In the genomic region with DNA sequence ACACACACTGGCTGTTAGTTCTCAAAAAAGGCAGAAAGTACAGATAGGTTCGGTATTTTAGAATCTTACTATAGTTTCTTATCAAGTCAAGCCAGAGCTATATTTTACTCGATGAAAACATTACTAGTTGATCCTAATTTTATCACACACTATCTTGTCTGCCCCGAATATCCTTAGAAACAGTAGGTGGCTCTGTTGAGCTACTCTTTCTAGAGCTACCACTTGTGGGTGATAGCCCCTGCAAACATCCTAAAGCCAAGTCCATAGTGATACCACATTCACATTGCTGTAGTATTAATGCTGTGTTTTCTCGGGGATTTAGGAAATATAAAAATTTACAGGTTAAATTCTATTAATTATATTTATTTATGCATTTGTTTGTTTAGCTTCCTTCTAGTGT, we compare ENCODE assay signal across 14 mouse cellular contexts.
DNase-seq lines count a peak whose midpoint lies in the region; ATAC-seq lines count a peak whose summit lies in the region.
"Had no signal": no experiment of that assay in that cellular context is flagged by ENCODE, and none has a peak within 500 bp of the region (broad histone marks: within the 10 kb centered on the region; RNA-seq: fewer than 3 reads in every experiment).

No protein-coding gene starts in this region.

- no peaks in the 10 kb centered on the region for H3K36me3 ChIP-seq in hindbrain, embryonic 14.5 days (replicated peaks; ENCODE audit: control insufficient read depth, insufficient read depth)
- no peaks in the 10 kb centered on the region for H3K36me3 ChIP-seq in hindbrain, embryonic 10.5 days
- H3K36me3 ChIP-seq in midbrain, embryonic 14.5 days (ENCODE audit: control insufficient read depth, insufficient read depth, low read length): no peaks in the 10 kb centered on the region
- no peaks in the 10 kb centered on the region for H3K36me3 ChIP-seq in midbrain, embryonic 11.5 days (ENCODE audit: control insufficient read depth, insufficient read depth, low read length)
- H3K36me3 ChIP-seq in limb, embryonic 10.5 days: no peaks in the 10 kb centered on the region
- H3K36me3 ChIP-seq: liver, embryonic 15.5 days; neural tube, embryonic 12.5 days; stomach, embryonic 15.5 days had no signal

- H3K27ac ChIP-seq in hindbrain, embryonic 14.5 days: no peak overlapping the region
- H3K27ac ChIP-seq in hindbrain, embryonic 10.5 days: no peak overlapping the region
- no peak overlapping the region for H3K27ac ChIP-seq in midbrain, embryonic 14.5 days (replicated peaks; ENCODE audit: low read depth, low read length)
- no peak overlapping the region for H3K27ac ChIP-seq in midbrain, embryonic 11.5 days (ENCODE audit: low read depth, low read length)
- H3K27ac ChIP-seq in limb, embryonic 10.5 days: no peak overlapping the region
- H3K27ac ChIP-seq: liver, embryonic 15.5 days; neural tube, embryonic 12.5 days; stomach, embryonic 15.5 days had no signal

- H3K9me3 ChIP-seq in hindbrain, embryonic 14.5 days (ENCODE audit: control insufficient read depth, low read length): no peaks in the 10 kb centered on the region
- no peaks in the 10 kb centered on the region for H3K9me3 ChIP-seq in hindbrain, embryonic 10.5 days
- no peaks in the 10 kb centered on the region for H3K9me3 ChIP-seq in midbrain, embryonic 14.5 days (ENCODE audit: control insufficient read depth, low read length)
- no peaks in the 10 kb centered on the region for H3K9me3 ChIP-seq in midbrain, embryonic 11.5 days (ENCODE audit: control insufficient read depth, low read length)
- no peaks in the 10 kb centered on the region for H3K9me3 ChIP-seq in limb, embryonic 10.5 days (replicated peaks)
- H3K9me3 ChIP-seq: liver, embryonic 15.5 days; neural tube, embryonic 12.5 days; stomach, embryonic 15.5 days had no signal

- DNase-seq in hindbrain, embryonic 14.5 days (ENCODE audit: low spot score): peak; percentile 46
- DNase-seq in hindbrain, embryonic 10.5 days (ENCODE audit: low spot score): no peak
- peak; percentile 50 for DNase-seq in midbrain, embryonic 14.5 days
- no peak for DNase-seq in midbrain, embryonic 11.5 days (ENCODE audit: low spot score, missing footprints)
- peak; percentile 14 for DNase-seq in ZHBTc4 (ENCODE audit: low read depth, low spot score)
- no peak for DNase-seq in limb, embryonic 10.5 days (ENCODE audit: low spot score)
- DNase-seq in thymus, postnatal 0 days (ENCODE audit: low spot score): no peak
- DNase-seq: heart, postnatal 4 days; kidney, postnatal 14 days; right cerebral cortex, postnatal 14 days had no signal

- ATAC-seq in hindbrain, embryonic 14.5 days (ENCODE audit: low FRiP score): no peak
- no peak for ATAC-seq in midbrain, embryonic 14.5 days (ENCODE audit: low FRiP score, low TSS enrichment)
- ATAC-seq in midbrain, embryonic 11.5 days (ENCODE audit: low FRiP score): no peak
- ATAC-seq: forebrain, embryonic 16.5 days had no signal

- 57% methylated on average over 4 of the region's 4 CpGs for WGBS in hindbrain, embryonic 14.5 days
- WGBS in hindbrain, embryonic 10.5 days: 53% methylated on average over 4 of the region's 4 CpGs
- 43% methylated on average over 4 of the region's 4 CpGs for WGBS in midbrain, embryonic 14.5 days
- 40% methylated on average over 4 of the region's 4 CpGs for WGBS in midbrain, embryonic 11.5 days
- WGBS in limb, embryonic 10.5 days: 43% methylated on average over 4 of the region's 4 CpGs

- H3K4me1 ChIP-seq in hindbrain, embryonic 14.5 days (replicated peaks; ENCODE audit: control insufficient read depth, insufficient read depth, low read length): no peaks in the 10 kb centered on the region
- H3K4me1 ChIP-seq in hindbrain, embryonic 10.5 days (replicated peaks): no peaks in the 10 kb centered on the region
- no peaks in the 10 kb centered on the region for H3K4me1 ChIP-seq in midbrain, embryonic 14.5 days (ENCODE audit: control insufficient read depth, insufficient read depth, low read length)
- no peaks in the 10 kb centered on the region for H3K4me1 ChIP-seq in midbrain, embryonic 11.5 days (ENCODE audit: control insufficient read depth, insufficient read depth, low read length)
- H3K4me1 ChIP-seq in limb, embryonic 10.5 days: no peaks in the 10 kb centered on the region
- H3K4me1 ChIP-seq: liver, embryonic 15.5 days; neural tube, embryonic 12.5 days; stomach, embryonic 15.5 days had no signal

- no peak overlapping the region for H3K4me2 ChIP-seq in hindbrain, embryonic 14.5 days (replicated peaks)
- H3K4me2 ChIP-seq in midbrain, embryonic 14.5 days (ENCODE audit: low read length): no peak overlapping the region
- H3K4me2 ChIP-seq in midbrain, embryonic 11.5 days: no peak overlapping the region
- H3K4me2 ChIP-seq: liver, embryonic 15.5 days; neural tube, embryonic 12.5 days; stomach, embryonic 15.5 days had no signal

- H3K4me3 ChIP-seq in hindbrain, embryonic 14.5 days (replicated peaks; ENCODE audit: low read length): no peak overlapping the region
- H3K4me3 ChIP-seq in hindbrain, embryonic 10.5 days: no peak overlapping the region
- H3K4me3 ChIP-seq in midbrain, embryonic 14.5 days (replicated peaks; ENCODE audit: low read depth, low read length): no peak overlapping the region
- no peak overlapping the region for H3K4me3 ChIP-seq in midbrain, embryonic 11.5 days (ENCODE audit: low read depth, low read length)
- no peak overlapping the region for H3K4me3 ChIP-seq in limb, embryonic 10.5 days
- H3K4me3 ChIP-seq: liver, embryonic 15.5 days; neural tube, embryonic 12.5 days; stomach, embryonic 15.5 days had no signal

- no peaks in the 10 kb centered on the region for H3K27me3 ChIP-seq in hindbrain, embryonic 14.5 days (ENCODE audit: control insufficient read depth, insufficient read depth, low read length)
- no peaks in the 10 kb centered on the region for H3K27me3 ChIP-seq in hindbrain, embryonic 10.5 days (ENCODE audit: insufficient read depth, poor library complexity, severe bottlenecking)
- H3K27me3 ChIP-seq in midbrain, embryonic 14.5 days (ENCODE audit: control insufficient read depth, insufficient read depth, low read length): no peaks in the 10 kb centered on the region
- no peaks in the 10 kb centered on the region for H3K27me3 ChIP-seq in midbrain, embryonic 11.5 days (ENCODE audit: control insufficient read depth, insufficient read depth, low read length)
- no peaks in the 10 kb centered on the region for H3K27me3 ChIP-seq in limb, embryonic 10.5 days (ENCODE audit: low read depth, poor library complexity, severe bottlenecking)
- H3K27me3 ChIP-seq: liver, embryonic 15.5 days; neural tube, embryonic 12.5 days; stomach, embryonic 15.5 days had no signal

- no peak overlapping the region for H3K9ac ChIP-seq in hindbrain, embryonic 14.5 days
- H3K9ac ChIP-seq in midbrain, embryonic 14.5 days (replicated peaks; ENCODE audit: low read length): no peak overlapping the region
- H3K9ac ChIP-seq in midbrain, embryonic 11.5 days (ENCODE audit: low read length): no peak overlapping the region
- H3K9ac ChIP-seq: liver, embryonic 15.5 days; neural tube, embryonic 12.5 days; stomach, embryonic 15.5 days had no signal

Comparison
In these comparisons a context has a peak if more than half of its experiments do, and no peak if none do; other contexts are left out.
1. DNase-seq: peak in hindbrain, embryonic 14.5 days (single experiment), midbrain, embryonic 14.5 days (single experiment) and ZHBTc4 (single experiment); none in hindbrain, embryonic 10.5 days (single experiment), midbrain, embryonic 11.5 days (single experiment), limb, embryonic 10.5 days (single experiment) and thymus, postnatal 0 days (single experiment).